Mouse (Mus musculus) CH12.LX (cell line): Measurements from ENCODE around the gene Pdlim5. TPM values are rescaled to one million over a fixed set of nuclear protein-coding genes. Genes with fewer than 3 reads are reported as not detected.
A peak's percentile ranks its signal among the peaks of the same experiment; 100 is the strongest.

ENCODE experiments used
- DNase-seq: peaks from one replicate; pipeline ENCODE4 v3.0.0-alpha.2; 2013; ENCODE audit errors: extremely low read depth
- H3K27ac ChIP-seq: 2 replicates; pipeline ENCODE4 v1.5.1; 2012; ENCODE audit warnings: low read depth, mild to moderate bottlenecking, control low read depth, moderate library complexity; ENCODE audit not compliant: insufficient read depth
- H3K27me3 ChIP-seq: replicated peaks from 2 replicates; pipeline ENCODE3; 2012; ENCODE audit warnings: inconsistent platforms
- H3K36me3 ChIP-seq, 2 experiments: replicated peaks in 1 of 2; 2 replicates each; pipeline versions ENCODE3 to v1.6.1; 2012; ENCODE audit warnings: inconsistent platforms in 1 of 2, low read length in 1 of 2, mild to moderate bottlenecking in 1 of 2, mixed read lengths in 1 of 2, moderate library complexity in 1 of 2; ENCODE audit not compliant: control insufficient read depth in 1 of 2, insufficient read depth in 1 of 2
- H3K4me1 ChIP-seq, 2 experiments: 2 replicates each; pipeline ENCODE4 v1.6.1; 2012; ENCODE audit warnings: inconsistent platforms in 1 of 2, moderate library complexity in 1 of 2; ENCODE audit not compliant: insufficient read depth in 2 of 2, control insufficient read depth in 1 of 2
- H3K4me2 ChIP-seq: 2 replicates; pipeline ENCODE4 v1.6.1; 2012; ENCODE audit warnings: low read depth, mild to moderate bottlenecking, control low read depth; ENCODE audit not compliant: poor library complexity, insufficient read depth, severe bottlenecking
- H3K4me3 ChIP-seq, 3 experiments: fragments of 150-350 bp in 1 of 3; sonication (generic) in 1 of 3; replicated peaks in 1 of 3; 2 replicates each; pipeline versions ENCODE3 to v1.5.1; 2011 to 2012; ENCODE audit warnings: low read depth in 2 of 3, low read length in 2 of 3, mild to moderate bottlenecking in 2 of 3, moderate library complexity in 2 of 3, control low read depth in 1 of 3, improper control_type of control experiment in 1 of 3, inconsistent platforms in 1 of 3, mixed read lengths in 1 of 3; ENCODE audit not compliant: poor library complexity in 1 of 3
- H3K79me2 ChIP-seq: replicated peaks from 2 replicates; pipeline ENCODE4 v1.6.1; 2012; ENCODE audit warnings: mild to moderate bottlenecking, moderate library complexity; ENCODE audit not compliant: control insufficient read depth, poor library complexity, insufficient read depth, severe bottlenecking; ENCODE audit errors: extremely low read depth
- H3K9ac ChIP-seq: 2 replicates; pipeline ENCODE4 v1.6.1; 2012; ENCODE audit warnings: low read depth, mild to moderate bottlenecking, control low read depth, moderate library complexity; ENCODE audit not compliant: insufficient read depth
- H3K9me3 ChIP-seq: replicated peaks from 2 replicates; pipeline ENCODE3; 2012; ENCODE audit warnings: low read length, inconsistent platforms, mixed read lengths
- CHD2 ChIP-seq: IDR thresholded peaks from 2 replicates; pipeline ENCODE4 v1.6.1; 2011; ENCODE audit warnings: low read length, improper control_type of control experiment
- CTCF ChIP-seq, 2 experiments: IDR thresholded peaks in 1 of 2; conservative IDR thresholded peaks in 1 of 2; 2 replicates each; pipeline ENCODE4 v1.5.1; 2011 to 2012; ENCODE audit warnings: low read depth in 2 of 2, low read length in 2 of 2, improper control_type of control experiment in 1 of 2, inconsistent platforms in 1 of 2, mild to moderate bottlenecking in 1 of 2, moderate library complexity in 1 of 2
- ELF1 ChIP-seq: IDR thresholded peaks from 2 replicates; pipeline ENCODE4 v1.6.1; 2014; ENCODE audit warnings: low read depth, mild to moderate bottlenecking, inconsistent platforms, low read length, improper control_type of control experiment
- EP300 ChIP-seq: IDR thresholded peaks from 2 replicates; pipeline ENCODE4 v1.6.1; 2011; ENCODE audit warnings: low read length, improper control_type of control experiment
- GABPA ChIP-seq: IDR thresholded peaks from 2 replicates; pipeline ENCODE4 v1.6.1; 2012; ENCODE audit warnings: low read depth, low read length, improper control_type of control experiment, inconsistent platforms; ENCODE audit not compliant: insufficient replicate concordance
- HCFC1 ChIP-seq: IDR thresholded peaks from 2 replicates; pipeline ENCODE4 v1.6.1; 2012; ENCODE audit warnings: low read depth, mild to moderate bottlenecking, inconsistent platforms, low read length, improper control_type of control experiment
- JUN ChIP-seq: IDR thresholded peaks from 2 replicates; pipeline ENCODE4 v1.6.1; 2011; ENCODE audit warnings: low read depth, mild to moderate bottlenecking, low read length, improper control_type of control experiment, moderate library complexity; ENCODE audit not compliant: insufficient read depth
- MAX ChIP-seq: IDR thresholded peaks from 2 replicates; pipeline ENCODE4 v1.6.1; 2011; ENCODE audit warnings: low read length, improper control_type of control experiment
- MAZ ChIP-seq: IDR thresholded peaks from 2 replicates; pipeline ENCODE4 v1.6.1; 2012; ENCODE audit warnings: low read depth, mild to moderate bottlenecking, inconsistent platforms, low read length, improper control_type of control experiment, moderate library complexity
- MEF2A ChIP-seq: IDR thresholded peaks from 2 replicates; pipeline ENCODE4 v1.6.1; 2014; ENCODE audit warnings: low read depth, mild to moderate bottlenecking, inconsistent platforms, low read length, improper control_type of control experiment, borderline replicate concordance
- MXI1 ChIP-seq: IDR thresholded peaks from 2 replicates; pipeline ENCODE4 v1.6.1; 2011; ENCODE audit warnings: mild to moderate bottlenecking, low read depth, low read length, improper control_type of control experiment
- MYC ChIP-seq: IDR thresholded peaks from 2 replicates; pipeline ENCODE4 v1.6.1; 2011; ENCODE audit warnings: low read depth, mild to moderate bottlenecking, improper control_type of control experiment, low read length
- NELFE ChIP-seq: IDR thresholded peaks from 2 replicates; pipeline ENCODE4 v1.6.1; 2011; ENCODE audit warnings: low read depth, low read length, improper control_type of control experiment
- NRF1 ChIP-seq: IDR thresholded peaks from 2 replicates; pipeline ENCODE4 v1.6.1; 2014; ENCODE audit warnings: low read depth, mild to moderate bottlenecking, inconsistent platforms, low read length, improper control_type of control experiment, moderate library complexity
- SIN3A ChIP-seq: IDR thresholded peaks from 2 replicates; pipeline ENCODE4 v1.6.1; 2012; ENCODE audit warnings: low read length, improper control_type of control experiment, inconsistent platforms
- SMC3 ChIP-seq: IDR thresholded peaks from 2 replicates; pipeline ENCODE4 v1.6.1; 2011; ENCODE audit warnings: low read depth, low read length, improper control_type of control experiment
- TBP ChIP-seq: conservative IDR thresholded peaks from 2 replicates; pipeline ENCODE4 v1.6.1; 2011; ENCODE audit warnings: low read depth, low read length, improper control_type of control experiment
- UBTF ChIP-seq: IDR thresholded peaks from 2 replicates; pipeline ENCODE4 v1.6.1; 2012; ENCODE audit warnings: low read depth, mild to moderate bottlenecking, inconsistent platforms, low read length, improper control_type of control experiment, moderate library complexity
- ZMIZ1 ChIP-seq: IDR thresholded peaks from 2 replicates; pipeline ENCODE4 v1.6.1; 2012; ENCODE audit warnings: low read depth, mild to moderate bottlenecking, inconsistent platforms, low read length, improper control_type of control experiment
- dilution Hi-C: fragments of 300-500 bp; cut with MboI; formaldehyde crosslinking; loops from 2 replicates; pipeline ENCODE4 v1.14.3; 2020; ENCODE audit warnings: low sequenced_read_pairs; ENCODE audit not compliant: extremely low pct_unique_long_range_greater_than_20kb, extremely low pct_ligation_motif_present
- in situ Hi-C: fragments of 300-500 bp; cut with MboI; formaldehyde crosslinking; loops from 3 replicates; pipeline ENCODE4 v1.14.3; 2019; ENCODE audit warnings: low sequenced_read_pairs, low pct_ligation_motif_present, low pct_unique_long_range_greater_than_20kb, mixed read lengths
- polyA plus RNA-seq: library from polyadenylated mRNA; unstranded; fragments of >175 nt; gene quantifications from 2 replicates; pipeline ENCODE4 v1.2.1, GENCODE M21; 2012; ENCODE audit warnings: low read depth; ENCODE audit not compliant: insufficient read length
- total RNA-seq, 2 experiments: library from RNA; depleted of rRNA; stranded (reverse); fragments of 300-350 nt in 1 of 2; fragments of >200 nt in 1 of 2; gene quantifications; 2 replicates each; pipeline ENCODE4 v1.2.3; 2012 to 2014

Gene Pdlim5
- total and polyA plus RNA-seq, 3 experiments: 22.0 to 24.6 (median 22.8) TPM

- Histone ChIP-seq H3K4me1 (peaks cover 8 to 21% of the 10 kb centered on the region in 2 experiments; a peak in 3 of 4 replicates), H3K27ac (peak overlapping the region; percentile 50), H3K4me2 (peak overlapping the region; percentile 96), H3K9me3 (no peaks in the 10 kb centered on the region), H3K4me3 (peak overlapping the region; percentile 72 to 76 (median 76)), H3K79me2 (no peaks in the 10 kb centered on the region), H3K36me3 (peaks cover 0 to 5% of the 10 kb centered on the region in 2 experiments), H3K27me3 (no peaks in the 10 kb centered on the region), H3K9ac (peak overlapping the region; percentile 34)
- TF ChIP-seq SMC3: peak; percentile 6
- no peak for TF ChIP-seq TBP
- 0 out of 2 replicates have a peak, but pooled peaks have one; percentile 26 for TF ChIP-seq MXI1
- TF ChIP-seq CTCF (conservative IDR thresholded peaks at IDR 0.05 in 1 of 2, IDR thresholded peaks at IDR 0.05 in 1 of 2; ENCODE audit: low read depth in 2 of 2, low read length in 2 of 2): peak in 1 of 2 experiments; percentile 40; a peak in 2 of 4 replicates
- TF ChIP-seq SIN3A: 0 out of 2 replicates have a peak, but pooled peaks have one; percentile 14
- TF ChIP-seq ZMIZ1: no peak
- TF ChIP-seq HCFC1: peak; percentile 40; the same call in 1 of the 2 replicates
- 0 out of 2 replicates have a peak, but pooled peaks have one; percentile 4 for TF ChIP-seq MYC
- 0 out of 2 replicates have a peak, but pooled peaks have one; percentile 3 for TF ChIP-seq MAX
- TF ChIP-seq NRF1: no peak
- peak; percentile 29; the same call in 1 of the 2 replicates for TF ChIP-seq MAZ
- peak; percentile 99 for TF ChIP-seq UBTF
- peak; percentile 39; the same call in 1 of the 2 replicates for TF ChIP-seq ELF1
- TF ChIP-seq EP300: 0 out of 2 replicates have a peak, but pooled peaks have one; percentile 2
- TF ChIP-seq MEF2A: peak; percentile 19; the same call in 1 of the 2 replicates
- TF ChIP-seq NELFE: no peak
- no peak for TF ChIP-seq GABPA
- no peak for TF ChIP-seq JUN
- DNase-seq: peak; percentile 71
- in situ Hi-C loops (no loop called here), dilution Hi-C loops (no loop called here)
Observed at GRCm38 (mm10) chr3:142394796-142395508, 544 bp downstream of the Pdlim5 start.

DNA sequence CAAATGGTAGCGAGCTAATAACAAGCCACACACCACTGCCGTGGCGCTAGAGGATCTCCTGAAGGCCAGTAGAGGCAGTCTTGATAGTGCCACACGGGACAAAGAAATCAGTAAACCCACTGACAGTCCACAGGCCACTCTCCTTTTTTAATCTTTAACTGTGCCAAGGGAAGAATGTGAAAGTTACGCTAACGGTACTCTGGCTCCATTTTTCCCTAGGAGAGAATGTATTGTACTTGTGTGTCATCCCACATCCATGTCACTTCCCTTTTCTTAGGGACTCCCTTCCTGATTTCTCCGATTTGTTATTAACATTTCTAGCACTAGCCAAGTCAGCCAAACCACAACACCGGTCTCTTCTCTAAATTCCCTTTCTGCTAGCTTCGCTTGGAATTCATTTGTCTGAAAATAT, 1.5 kb downstream of the Pdlim5 start:
- H3K9me3 ChIP-seq: no peaks in the 10 kb centered on the region
- peaks cover 0 to 5% of the 10 kb centered on the region in 2 experiments for H3K36me3 ChIP-seq
- in situ Hi-C loops: no loop called here
- dilution Hi-C loops: no loop called here
- peak in 1 of 2 experiments; percentile 25; a peak in 2 of 4 replicates for TF ChIP-seq CTCF (conservative IDR thresholded peaks at IDR 0.05 in 1 of 2, IDR thresholded peaks at IDR 0.05 in 1 of 2; ENCODE audit: low read depth in 2 of 2, low read length in 2 of 2)
- TF ChIP-seq CHD2: no peak
- DNase-seq: peak; percentile 22
- no peak overlapping the region for H3K27ac ChIP-seq
- H3K4me3 ChIP-seq: peak overlapping the region in 2 of 3 experiments; percentile 7 to 76
- H3K9ac ChIP-seq: peak overlapping the region; percentile 34; the same call in 1 of the 2 replicates
- no peaks in the 10 kb centered on the region for H3K27me3 ChIP-seq
- no peaks in the 10 kb centered on the region for H3K79me2 ChIP-seq
- H3K4me1 ChIP-seq: peaks cover 6 to 18% of the 10 kb centered on the region in 2 experiments; a peak in 3 of 4 replicates
- peak overlapping the region; percentile 96 for H3K4me2 ChIP-seq
